Mouse (Mus musculus): ENCODE data around the gene Pheta2. TPM values are rescaled to one million over a fixed set of nuclear protein-coding genes. Genes with fewer than 3 reads are reported as not detected.
"Not testable (repeated sequence)": the region's sequence is repeated elsewhere in the genome, so short reads cannot be mapped to it uniquely, and the experiment has no call there.

Pheta2 gene
- polyA plus RNA-seq, 1 experiment from 2014 or later: 11.2 TPM

DNA sequence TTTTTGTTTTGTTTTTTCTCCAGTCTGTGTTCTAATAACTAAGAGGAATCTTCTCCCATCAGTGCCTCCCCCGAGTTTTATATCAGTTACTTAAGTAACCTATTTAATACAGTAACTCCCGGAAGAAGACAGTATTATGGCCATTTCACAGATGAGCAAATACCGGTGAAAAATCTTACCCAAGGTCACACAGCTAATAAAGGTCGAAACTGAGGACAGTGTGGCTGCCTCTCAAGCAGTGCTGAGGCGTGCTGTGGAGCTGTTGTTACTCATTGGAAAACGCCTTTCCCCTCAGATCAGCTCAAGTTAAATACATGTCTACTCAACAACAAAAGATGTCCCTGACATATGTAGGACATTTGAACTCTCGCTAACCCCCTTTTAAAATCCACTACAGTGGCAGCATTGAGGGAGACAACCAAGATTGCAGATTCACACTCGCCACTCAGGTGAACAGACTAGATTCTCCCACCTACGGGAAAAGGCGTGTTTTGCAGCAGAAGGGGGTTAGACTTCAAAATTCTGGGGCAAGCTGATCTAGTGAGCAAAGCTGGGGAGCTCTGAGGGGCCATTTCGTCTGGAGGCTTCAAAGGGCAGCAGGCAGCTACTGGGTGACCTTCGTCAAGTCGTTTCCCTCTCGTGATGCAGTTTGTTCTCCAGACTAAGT, 14.5 kb downstream of the Pheta2 start:
- Histone ChIP-seq H3K4me2 (replicated peaks) (peak overlapping the region; percentile 61), H3K27ac (peak overlapping the region; percentile 82), H3K9ac (peak overlapping the region; percentile 95), H3K4me3 (peak overlapping the region; percentile 92), H3K4me1 (peaks cover 6% of the 10 kb centered on the region), H3K36me3 (peaks cover 30% of the 10 kb centered on the region), H3K27me3 (no peaks in the 10 kb centered on the region), H3K9me3 (no peaks in the 10 kb centered on the region)
- ATAC-seq (ENCODE audit: insufficient number of reproducible peaks, insufficient read depth, low FRiP score, low TSS enrichment): no peak
- WGBS: 30% methylated on average over 14 of the region's 14 CpGs

DNA sequence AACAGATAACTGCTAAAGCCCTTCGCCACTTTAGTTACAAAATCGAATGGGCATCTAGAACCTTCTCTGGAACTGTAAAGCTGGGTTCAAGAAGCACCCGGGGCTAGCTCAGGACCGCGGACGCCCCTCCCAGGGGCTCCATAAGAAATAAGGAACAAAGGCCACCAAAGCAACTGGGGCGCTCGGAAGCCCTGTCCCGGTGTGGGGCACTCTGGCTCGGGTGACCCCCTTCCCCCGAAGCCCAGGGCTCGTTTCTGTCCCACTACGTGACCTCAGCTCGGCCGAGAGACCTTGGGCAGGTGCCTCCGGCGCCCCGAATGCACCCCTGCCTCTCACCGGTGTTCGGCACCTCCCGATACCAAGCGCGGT, 15.0 kb downstream of the Pheta2 start:
- peaks cover 25% of the 10 kb centered on the region for H3K36me3 ChIP-seq
- WGBS: 1% methylated on average over 23 of the region's 23 CpGs
- H3K27ac ChIP-seq: peak overlapping the region; percentile 82
- H3K4me1 ChIP-seq: peaks cover 6% of the 10 kb centered on the region
- peak overlapping the region; percentile 92 for H3K4me3 ChIP-seq
- H3K4me2 ChIP-seq (replicated peaks): peak overlapping the region; percentile 61
- H3K9ac ChIP-seq: peak overlapping the region; percentile 95
- peak; percentile 42 for ATAC-seq (ENCODE audit: insufficient number of reproducible peaks, insufficient read depth, low FRiP score, low TSS enrichment)
- H3K27me3 ChIP-seq: no peaks in the 10 kb centered on the region
- H3K9me3 ChIP-seq: no peaks in the 10 kb centered on the region

DNA sequence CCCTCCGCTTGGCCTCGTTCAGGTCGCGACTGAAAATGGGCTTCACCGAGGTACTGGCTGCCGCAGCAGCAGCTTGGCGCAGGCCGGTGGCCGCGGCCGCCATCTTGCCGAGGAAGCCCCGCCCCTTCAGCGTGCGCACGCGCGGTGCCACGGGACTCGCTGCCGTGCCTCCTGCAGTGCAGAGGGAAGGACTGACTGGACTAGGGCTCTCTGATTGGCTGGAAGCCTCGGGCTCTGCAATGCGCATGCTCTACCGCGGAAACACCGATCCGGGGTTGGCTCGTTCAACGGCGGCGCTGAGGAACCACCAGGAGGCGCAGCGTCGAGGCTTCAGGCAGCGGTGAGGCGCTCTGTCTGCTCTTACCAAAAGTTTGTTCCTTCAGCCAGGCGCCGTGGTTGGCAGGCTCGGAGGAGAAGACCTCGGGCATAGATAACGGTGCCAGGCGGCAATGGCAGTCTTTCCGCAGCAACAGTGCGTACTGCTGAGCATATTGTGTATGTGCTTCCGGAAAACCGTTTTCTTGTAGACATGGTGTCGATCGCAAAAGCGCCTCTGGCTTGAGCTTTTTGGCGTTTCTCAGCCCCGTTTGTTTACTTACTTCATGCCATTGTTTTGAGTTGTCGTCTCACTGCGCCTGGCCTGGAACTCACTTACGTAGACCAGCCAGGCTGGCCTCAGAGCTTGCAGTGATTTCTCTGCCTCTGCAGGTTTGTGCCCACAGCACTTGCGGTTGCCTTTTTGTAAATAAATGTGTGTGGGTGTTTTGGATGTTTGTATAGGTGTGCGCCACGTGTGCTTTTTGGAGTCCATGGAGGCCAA, 15.6 kb downstream of the Pheta2 start, which contains the start of gene Ndufa6:
Gene Ndufa6 (minus strand): TSS at position 197 of the 820 bp plus-strand sequence.
- WGBS: 2% methylated on average over 57 of the region's 57 CpGs
- H3K36me3 ChIP-seq: peaks cover 19% of the 10 kb centered on the region
- H3K27me3 ChIP-seq: no peaks in the 10 kb centered on the region
- peak within 1 kb of the TSS; percentile 95 for H3K9ac ChIP-seq
- peak within 1 kb of the TSS; percentile 82 for H3K27ac ChIP-seq
- peaks cover 6% of the 10 kb centered on the region for H3K4me1 ChIP-seq
- peak within 1 kb of the TSS; percentile 61 for H3K4me2 ChIP-seq (replicated peaks)
- peak; percentile 98 for ATAC-seq (ENCODE audit: insufficient number of reproducible peaks, insufficient read depth, low FRiP score, low TSS enrichment)
- peak within 1 kb of the TSS; percentile 92 for H3K4me3 ChIP-seq
- no peaks in the 10 kb centered on the region for H3K9me3 ChIP-seq

DNA sequence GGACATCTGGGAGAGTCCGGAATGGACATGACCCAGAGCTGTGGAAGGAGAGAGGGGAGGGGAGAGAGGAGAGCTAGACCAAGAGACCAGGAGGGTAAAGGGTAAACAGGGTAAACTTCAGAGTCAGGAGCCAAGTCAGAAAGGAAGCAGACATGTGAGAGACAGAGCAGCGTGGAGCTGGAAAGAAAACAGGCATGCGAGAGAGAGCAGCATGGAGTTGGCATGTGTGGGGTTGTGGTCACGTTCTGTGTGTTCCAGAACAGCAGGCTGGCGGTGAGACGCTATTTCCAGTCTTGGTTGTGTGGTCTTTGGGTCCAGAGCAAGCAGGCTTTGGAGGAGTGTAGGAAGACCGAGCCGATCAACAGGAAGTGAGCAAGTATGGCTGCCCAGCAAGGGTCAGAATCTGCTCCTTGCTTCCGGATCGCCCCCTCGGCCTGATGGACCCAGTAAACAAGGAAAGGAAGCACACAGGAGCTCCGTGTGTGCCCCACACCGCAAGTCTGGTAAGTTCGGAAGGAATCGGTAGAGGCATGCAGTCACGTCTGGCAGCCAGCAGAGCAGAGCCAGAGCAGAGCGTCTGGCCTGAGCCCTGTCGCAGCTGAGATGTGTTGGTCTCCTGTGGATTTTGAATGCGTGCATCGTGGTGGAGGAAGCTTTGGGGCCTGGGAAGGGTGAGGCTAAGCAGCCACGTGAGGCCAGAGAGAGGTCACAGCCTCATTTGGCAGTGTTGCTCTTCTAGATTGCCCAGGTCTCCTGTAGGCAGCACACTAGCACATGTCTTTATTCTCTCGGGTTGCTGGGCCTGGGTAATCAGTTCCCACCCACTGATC, 19.9 kb downstream of the Pheta2 start:
- H3K9me3 ChIP-seq: no peaks in the 10 kb centered on the region
- peak overlapping the region; percentile 36; the same call in 1 of the 2 replicates for H3K27ac ChIP-seq
- H3K4me3 ChIP-seq: no peak overlapping the region
- H3K4me1 ChIP-seq: no peaks in the 10 kb centered on the region
- ATAC-seq (ENCODE audit: insufficient number of reproducible peaks, insufficient read depth, low FRiP score, low TSS enrichment): no peak
- no peak overlapping the region for H3K4me2 ChIP-seq (replicated peaks)
- 60% methylated on average over 22 of the region's 22 CpGs for WGBS
- no peaks in the 10 kb centered on the region for H3K36me3 ChIP-seq
- H3K27me3 ChIP-seq: no peaks in the 10 kb centered on the region
- no peak overlapping the region for H3K9ac ChIP-seq

GRCm38 (mm10) chr15:82361459-82362018, 22.8 kb downstream of the Pheta2 start:
- H3K4me3 ChIP-seq: no peak overlapping the region
- H3K4me1 ChIP-seq: no peaks in the 10 kb centered on the region
- no peak overlapping the region for H3K9ac ChIP-seq
- H3K9me3 ChIP-seq: no peaks in the 10 kb centered on the region
- 0 out of 2 replicates have a peak overlapping the region, but pooled peaks have one; percentile 41 for H3K27ac ChIP-seq
- no peak overlapping the region for H3K4me2 ChIP-seq (replicated peaks)
- no peaks in the 10 kb centered on the region for H3K27me3 ChIP-seq
- no peak for ATAC-seq (ENCODE audit: insufficient number of reproducible peaks, insufficient read depth, low FRiP score, low TSS enrichment)
- 66% methylated on average over 11 of the region's 11 CpGs for WGBS
- no peaks in the 10 kb centered on the region for H3K36me3 ChIP-seq

GRCm38 (mm10) chr15:82362234-82362633, 23.5 kb downstream of the Pheta2 start:
- Histone ChIP-seq H3K27me3 (no peaks in the 10 kb centered on the region), H3K36me3 (no peaks in the 10 kb centered on the region), H3K4me1 (no peaks in the 10 kb centered on the region), H3K4me2 (replicated peaks) (no peak overlapping the region), H3K27ac (no peak overlapping the region), H3K9ac (no peak overlapping the region), H3K4me3 (no peak overlapping the region), H3K9me3 (no peaks in the 10 kb centered on the region)
- no peak for ATAC-seq (ENCODE audit: insufficient number of reproducible peaks, insufficient read depth, low FRiP score, low TSS enrichment)
- 78% methylated on average over 4 of the region's 4 CpGs for WGBS

DNA sequence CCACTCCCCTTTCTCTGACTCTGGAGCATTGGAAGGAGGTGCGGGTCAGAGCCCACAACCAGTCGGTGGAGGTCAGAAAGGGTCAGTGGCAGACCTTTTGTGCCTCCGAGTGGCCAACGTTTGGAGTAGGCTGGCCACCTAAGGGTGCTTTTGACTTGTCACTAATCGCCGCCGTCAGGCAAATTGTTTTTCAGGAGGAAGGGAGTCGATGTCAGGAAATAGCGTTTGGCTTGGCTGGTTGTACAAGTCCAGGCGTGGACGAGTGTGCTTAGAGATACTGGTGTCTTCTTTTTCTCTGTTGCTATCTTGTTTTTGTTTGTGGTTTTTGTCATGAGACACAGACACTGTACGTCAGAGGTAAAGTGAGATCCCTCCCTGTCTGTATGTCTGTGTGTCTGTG, 25.1 kb downstream of the Pheta2 start:
- not testable (repeated sequence) for H3K4me1 ChIP-seq; ATAC-seq (ENCODE audit: insufficient number of reproducible peaks, insufficient read depth, low FRiP score, low TSS enrichment); H3K27me3 ChIP-seq; H3K4me3 ChIP-seq; H3K36me3 ChIP-seq; H3K4me2 ChIP-seq (replicated peaks); H3K27ac ChIP-seq; H3K9ac ChIP-seq; H3K9me3 ChIP-seq
- WGBS: 71% methylated on average over 8 of the region's 12 CpGs

DNA sequence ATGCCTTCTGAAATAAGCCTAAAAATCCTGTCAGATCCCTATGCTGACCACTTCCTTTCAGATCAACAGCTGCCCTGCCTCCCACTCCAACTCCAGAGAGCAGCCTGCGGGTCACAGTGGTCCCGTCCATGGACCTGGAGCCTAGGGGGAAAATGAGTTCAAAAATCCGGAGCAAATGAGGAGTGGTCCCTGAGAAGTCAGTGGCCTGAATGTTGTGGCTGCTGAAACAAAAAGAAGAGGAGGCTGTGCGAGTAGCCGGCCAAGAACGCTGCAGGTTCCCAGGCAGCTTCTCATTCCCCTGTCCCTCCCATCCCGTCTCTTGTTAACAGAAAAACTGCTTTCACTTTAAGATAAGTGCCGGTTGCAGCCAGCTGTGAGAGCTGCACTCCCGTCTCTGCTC, 25.8 kb downstream of the Pheta2 start:
- not testable (repeated sequence) for H3K4me1 ChIP-seq; H3K9ac ChIP-seq; H3K27me3 ChIP-seq; H3K4me2 ChIP-seq (replicated peaks); ATAC-seq (ENCODE audit: insufficient number of reproducible peaks, insufficient read depth, low FRiP score, low TSS enrichment); H3K9me3 ChIP-seq; H3K36me3 ChIP-seq; H3K4me3 ChIP-seq; H3K27ac ChIP-seq
- 18% methylated on average over 7 of the region's 9 CpGs for WGBS

DNA sequence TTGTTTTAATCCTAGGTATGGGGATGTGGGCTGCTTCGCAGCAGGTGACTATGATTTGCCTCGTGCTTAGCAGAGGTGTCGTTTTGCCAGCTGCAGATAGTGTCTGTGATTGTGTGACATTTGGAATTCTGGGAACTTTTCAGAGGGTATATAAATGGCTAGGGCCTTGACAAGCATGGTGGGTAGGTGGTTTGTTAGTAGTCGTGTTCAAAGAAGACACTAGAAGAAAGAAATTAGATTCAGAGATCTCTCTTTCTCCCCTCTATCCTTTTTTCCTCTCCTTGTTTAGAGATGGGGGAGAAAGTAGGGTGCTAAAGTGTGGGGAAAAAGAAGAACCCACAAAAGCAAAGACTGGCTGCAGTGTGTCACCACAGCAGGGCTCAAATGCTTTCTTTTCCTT, 29.4 kb downstream of the Pheta2 start:
- Histone ChIP-seq H3K4me1 (no peaks in the 10 kb centered on the region), H3K27ac (no peak overlapping the region), H3K4me3 (no peak overlapping the region), H3K9me3 (no peaks in the 10 kb centered on the region), H3K4me2 (replicated peaks) (no peak overlapping the region), H3K9ac (no peak overlapping the region), H3K27me3 (no peaks in the 10 kb centered on the region), H3K36me3 (no peaks in the 10 kb centered on the region)
- WGBS: 91% methylated on average over 4 of the region's 4 CpGs
- ATAC-seq (ENCODE audit: insufficient number of reproducible peaks, insufficient read depth, low FRiP score, low TSS enrichment): no peak

- H3K4me2 ChIP-seq (replicated peaks): no peak overlapping the region
- H3K4me1 ChIP-seq: no peaks in the 10 kb centered on the region
- no peak overlapping the region for H3K27ac ChIP-seq
- H3K27me3 ChIP-seq: no peaks in the 10 kb centered on the region
- no peak overlapping the region for H3K9ac ChIP-seq
- H3K4me3 ChIP-seq: no peak overlapping the region
- no peaks in the 10 kb centered on the region for H3K9me3 ChIP-seq
- WGBS: 91% methylated on average over 1 of the region's 1 CpGs
- no peak for ATAC-seq (ENCODE audit: insufficient number of reproducible peaks, insufficient read depth, low FRiP score, low TSS enrichment)
- 0 out of 2 replicates have a peak, but pooled peaks cover 5% of the 10 kb centered on the region for H3K36me3 ChIP-seq
Observed at GRCm38 (mm10) chr15:82368851-82369250, 30.1 kb downstream of the Pheta2 start.

DNA sequence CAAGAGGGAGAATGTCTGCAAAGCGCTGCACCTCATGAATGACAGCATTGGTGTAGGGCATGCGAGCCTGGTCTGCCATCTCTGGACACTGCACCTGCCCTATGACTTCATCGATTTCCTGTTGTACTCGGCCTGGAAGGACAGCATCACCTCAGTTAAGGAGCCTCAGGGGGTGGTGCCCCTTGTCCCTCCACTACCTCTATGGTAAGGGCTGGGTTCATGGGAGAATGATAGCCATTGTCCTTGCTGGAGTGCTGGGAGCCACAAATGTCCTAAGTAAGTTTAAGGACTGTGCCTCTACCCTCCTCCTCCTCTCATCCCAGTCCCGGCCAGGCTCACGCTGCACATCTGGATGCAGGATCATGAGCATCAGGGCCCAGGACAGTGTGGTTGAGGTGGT, 33.7 kb downstream of the Pheta2 start:
- H3K27me3 ChIP-seq: no peaks in the 10 kb centered on the region
- no peak for ATAC-seq (ENCODE audit: insufficient number of reproducible peaks, insufficient read depth, low FRiP score, low TSS enrichment)
- no peaks in the 10 kb centered on the region for H3K9me3 ChIP-seq
- no peak overlapping the region for H3K9ac ChIP-seq
- no peak overlapping the region for H3K4me2 ChIP-seq (replicated peaks)
- 82% methylated on average over 6 of the region's 6 CpGs for WGBS
- no peak overlapping the region for H3K27ac ChIP-seq
- H3K4me1 ChIP-seq: no peaks in the 10 kb centered on the region
- 0 out of 2 replicates have a peak, but pooled peaks cover 5% of the 10 kb centered on the region for H3K36me3 ChIP-seq
- H3K4me3 ChIP-seq: no peak overlapping the region

Measured in embryonic facial prominence, embryonic 12.5 days (tissue).